Mouse (Mus musculus): ENCODE data around the gene Lgals3bp.
"Not testable (repeated sequence)": the region's sequence is repeated elsewhere in the genome, so short reads cannot be mapped to it uniquely, and the experiment has no call there.

Lgals3bp gene

DNA sequence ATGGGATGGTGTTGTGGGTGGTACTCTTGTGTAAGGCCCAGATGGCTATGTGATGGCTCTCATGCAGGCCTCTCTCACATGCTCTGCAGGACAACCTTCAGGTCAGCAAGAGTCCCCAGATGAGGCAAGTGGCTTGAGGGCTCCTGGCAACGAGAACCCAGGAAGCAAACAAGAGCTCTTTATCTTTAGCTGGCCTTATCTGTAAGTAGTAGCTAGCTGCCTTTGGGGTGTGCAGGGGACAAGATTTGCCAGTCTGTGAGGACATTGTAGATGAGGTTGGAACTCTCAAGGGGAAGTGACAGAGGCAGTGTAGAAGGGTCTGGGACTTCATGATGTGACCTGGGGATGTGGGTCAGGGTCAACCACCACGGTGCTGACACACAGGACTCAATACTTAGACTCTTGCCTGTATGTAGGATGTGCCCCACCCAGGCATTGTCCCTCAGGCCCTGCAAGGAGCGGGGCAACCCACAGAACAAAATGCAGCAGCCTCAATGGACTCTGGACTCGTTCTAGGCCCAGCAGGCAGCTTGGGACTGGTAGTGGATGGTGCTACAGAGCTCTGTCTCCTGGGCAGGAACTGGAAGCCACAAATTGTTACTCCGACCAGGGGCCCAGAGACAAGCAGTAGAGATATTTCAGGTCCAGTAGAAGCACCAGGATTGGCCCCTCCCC is 1.9 kb downstream of the Lgals3bp start:
- peak in 1 of 2 experiments; percentile 27 for DNase-seq

DNA sequence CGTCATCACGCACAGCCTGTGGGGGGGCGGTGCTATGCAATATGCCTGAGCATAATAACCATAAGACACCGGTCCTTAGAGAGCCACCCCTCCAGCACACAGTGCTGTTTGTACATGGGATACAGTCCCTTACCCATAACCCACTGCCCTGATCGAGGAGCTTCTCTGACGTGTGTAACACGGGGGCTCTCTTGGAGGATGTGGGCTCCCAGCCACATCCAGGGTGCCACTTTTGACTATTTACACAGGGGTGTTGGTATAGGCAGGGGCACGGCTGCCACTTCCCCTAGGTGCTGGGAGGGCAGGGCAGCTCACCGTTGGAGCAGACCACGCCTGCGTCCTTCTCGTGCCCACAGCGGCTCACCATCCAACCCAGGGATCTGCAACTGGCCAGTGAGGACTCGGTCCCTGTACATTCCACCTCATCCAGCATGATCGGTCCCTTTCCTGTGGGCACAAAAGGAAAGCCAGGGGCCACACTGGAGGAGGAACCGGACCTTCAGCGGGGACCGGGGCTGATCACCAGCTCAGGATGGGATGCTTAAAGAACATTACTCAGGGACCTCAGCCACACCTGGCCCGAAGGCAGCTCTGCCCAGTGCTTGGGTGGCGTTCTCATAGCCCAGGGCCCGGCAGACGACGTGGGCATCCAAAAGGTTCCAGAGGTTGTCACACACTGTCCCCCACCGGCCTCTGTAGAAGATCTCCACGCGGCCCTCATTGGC is 3.9 kb downstream of the Lgals3bp start:
- DNase-seq: peak in 1 of 2 experiments; percentile 1

DNA sequence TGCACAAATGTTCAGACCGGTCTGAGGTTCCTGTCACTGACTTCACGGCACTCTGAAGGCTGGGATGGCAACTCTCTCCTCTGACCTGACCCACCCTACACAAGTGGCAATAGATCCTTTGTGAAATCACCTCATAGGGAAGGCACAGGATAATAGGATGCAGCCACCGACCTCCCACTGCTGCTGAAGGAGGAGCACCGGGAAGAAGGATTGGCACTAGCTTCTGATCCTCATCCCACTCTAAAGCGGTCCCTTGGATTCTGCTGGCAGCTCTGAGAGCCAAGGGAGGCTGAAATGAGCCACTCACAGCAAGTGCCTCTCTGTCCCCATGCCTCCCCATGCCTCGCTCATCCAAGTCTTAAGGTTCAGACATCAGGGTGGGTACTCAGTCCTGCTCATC is 7.4 kb downstream of the Lgals3bp start:
- DNase-seq: peak in 1 of 2 experiments; percentile 0

GRCm38 (mm10) chr11:118393991-118394390 is 7.9 kb downstream of the Lgals3bp start:
- peak in 1 of 2 experiments; percentile 0 for DNase-seq

DNA sequence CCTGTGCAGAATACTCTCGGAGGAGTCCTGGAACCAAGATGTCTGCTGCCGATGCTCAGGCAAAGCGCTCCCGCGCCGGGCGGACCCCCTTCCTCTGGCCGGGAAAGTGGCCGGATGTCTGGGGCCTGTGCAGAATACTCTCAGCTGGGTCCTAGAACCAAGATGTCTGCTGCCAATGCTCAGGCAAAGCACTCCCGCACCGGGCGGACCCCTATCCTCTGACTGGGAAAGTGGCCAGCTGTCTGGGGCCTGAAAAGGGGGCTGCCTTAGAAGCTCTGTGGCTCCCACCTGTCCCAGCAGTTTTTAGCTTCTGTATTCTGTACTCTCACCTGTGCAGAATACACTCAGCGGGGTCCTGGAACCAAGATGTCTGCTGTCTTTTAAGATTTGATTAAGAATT is 14.1 kb downstream of the Lgals3bp start:
- DNase-seq: not testable (repeated sequence)

DNA sequence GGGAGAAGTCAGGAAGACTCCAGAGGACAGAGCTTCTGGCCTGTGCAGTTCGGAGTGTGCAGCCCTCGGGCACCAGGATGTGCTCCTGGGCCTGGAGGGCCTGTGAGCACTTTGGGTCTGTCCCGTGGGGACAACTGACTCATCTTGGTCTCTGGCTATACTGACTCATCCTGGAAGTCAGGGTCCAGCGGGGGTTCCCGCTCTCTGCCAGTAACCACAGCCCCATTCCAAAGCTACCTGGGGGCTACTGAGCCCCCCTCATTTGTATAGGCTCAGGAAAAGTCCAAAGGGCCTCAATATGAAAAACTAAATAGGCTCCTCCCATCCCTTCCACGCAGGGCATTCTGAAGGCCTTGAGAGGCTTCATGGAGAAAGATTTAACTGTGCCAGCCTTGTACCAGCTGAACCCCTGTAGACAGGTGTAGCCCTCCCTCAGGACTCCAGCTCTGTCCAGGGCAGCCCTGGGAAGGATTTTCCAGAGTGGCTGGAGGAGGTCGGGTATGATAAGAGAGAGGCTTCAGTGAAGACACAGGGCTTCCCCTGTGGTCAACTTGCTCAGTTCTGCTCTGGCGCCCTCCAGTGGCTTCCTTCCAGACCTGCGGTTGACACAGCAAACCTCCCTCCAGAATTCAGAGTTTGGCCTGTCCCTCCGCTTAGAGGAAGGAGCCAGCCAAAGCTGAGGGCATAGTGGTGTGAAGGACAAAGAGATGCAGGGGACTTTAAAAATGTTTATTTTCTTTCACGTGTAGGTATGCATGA is 22.5 kb downstream of the Lgals3bp start:
- DNase-seq: peak; percentile 77 to 94

- no peak for DNase-seq
These were observed 23.2 kb downstream of the Lgals3bp start for GRCm38 (mm10) chr11:118378656-118379055.

DNA sequence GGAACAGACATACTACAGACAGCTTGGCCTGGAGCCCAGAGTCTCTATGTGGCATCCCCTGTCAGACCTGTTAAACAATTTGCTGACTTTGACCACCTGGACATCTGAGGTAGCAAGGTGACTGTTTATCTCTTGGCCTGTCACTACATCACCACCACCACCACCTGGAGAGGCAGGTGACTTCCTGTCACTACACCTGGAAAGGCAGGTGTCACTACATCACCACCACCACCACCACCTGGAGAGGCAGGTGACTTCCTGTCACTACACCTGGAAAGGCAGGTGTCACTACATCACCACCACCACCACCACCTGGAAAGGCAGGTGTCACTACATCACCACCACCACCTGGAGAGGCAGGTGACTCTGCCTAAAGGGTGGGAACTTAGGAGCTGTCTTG is 25.6 kb downstream of the Lgals3bp start:
- not testable (repeated sequence) for DNase-seq

DNA sequence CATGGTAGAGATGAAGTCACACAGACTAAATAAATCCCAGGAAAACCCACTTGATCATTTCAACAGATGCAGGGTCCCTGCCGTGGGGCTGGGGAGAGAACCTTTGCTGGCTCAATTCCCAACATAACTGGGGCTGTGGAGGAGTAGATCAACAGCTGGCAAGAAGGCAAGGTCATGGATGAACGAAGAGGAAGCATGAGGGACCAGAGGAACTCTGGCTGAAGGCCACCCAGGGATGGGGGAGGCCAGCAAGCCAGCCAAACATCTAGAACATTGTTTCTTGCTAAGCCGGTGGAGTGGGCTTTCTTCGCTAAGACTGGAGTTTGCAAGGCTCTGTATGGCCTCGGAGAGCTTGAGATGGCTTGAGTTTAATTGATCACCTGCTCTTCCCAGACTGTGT is 26.0 kb downstream of the Lgals3bp start:
- no peak for DNase-seq

- DNase-seq: no peak
These were observed 26.4 kb downstream of the Lgals3bp start for GRCm38 (mm10) chr11:118375461-118375860.

DNA sequence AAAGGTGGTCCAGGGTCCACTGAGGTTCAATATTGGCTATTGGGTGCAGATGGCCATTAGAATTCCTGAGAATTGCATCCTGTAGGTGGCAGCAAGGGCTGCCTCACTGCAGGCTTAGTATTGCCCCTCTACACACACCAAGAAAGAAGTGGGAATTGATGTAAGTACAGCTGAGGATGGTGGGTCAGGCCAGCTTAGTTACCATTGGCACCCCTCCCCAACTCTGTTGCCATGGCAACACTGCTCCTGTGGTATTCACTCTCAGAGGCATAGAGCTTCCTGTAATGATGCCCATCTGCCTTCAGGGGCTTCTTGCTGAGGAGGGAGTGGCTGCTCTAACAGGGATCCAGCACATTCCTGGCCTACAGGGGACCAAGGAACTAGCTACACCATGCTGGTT is 26.9 kb downstream of the Lgals3bp start:
- DNase-seq: no peak

- DNase-seq: no peak
These were observed 27.4 kb downstream of the Lgals3bp start for GRCm38 (mm10) chr11:118374506-118374905.

DNA sequence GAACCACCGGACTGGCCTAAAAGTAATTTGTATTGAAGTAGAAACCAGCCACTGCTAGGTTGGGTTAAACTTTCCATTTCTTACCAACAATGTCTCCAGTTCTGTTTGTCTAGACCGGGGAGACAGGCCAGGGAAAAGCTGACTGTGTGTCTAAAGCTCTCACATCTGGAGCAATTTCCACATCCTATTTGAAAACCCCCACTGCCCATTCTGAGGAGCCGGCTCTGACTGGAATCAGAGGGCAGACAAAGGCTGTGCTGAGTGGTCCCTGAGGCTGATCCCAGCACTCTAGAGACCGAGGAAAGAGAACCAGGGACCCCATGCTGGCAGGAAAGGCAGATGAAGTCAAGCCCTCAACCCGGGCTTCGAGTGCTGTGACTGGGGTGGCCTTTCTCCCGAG is 29.3 kb downstream of the Lgals3bp start:
- DNase-seq: no peak

DNA sequence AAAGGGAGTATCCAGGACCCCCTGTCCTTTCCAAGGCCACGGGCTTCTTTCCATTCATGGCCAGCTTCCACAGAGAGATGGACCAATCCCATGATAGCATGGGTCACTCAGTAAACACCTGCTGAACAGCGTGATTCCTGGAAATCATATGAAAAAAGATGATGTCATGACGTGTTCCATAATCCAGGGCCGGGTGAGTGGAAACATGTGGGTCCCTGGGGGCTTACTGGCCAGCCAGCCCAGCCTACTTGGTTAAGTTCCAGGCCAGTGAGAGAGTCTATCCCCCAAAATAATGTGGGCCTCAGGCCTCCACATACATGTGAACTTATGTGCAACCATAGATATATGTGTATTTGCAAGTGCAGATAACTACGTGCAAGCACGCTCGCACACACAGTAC is 30.0 kb downstream of the Lgals3bp start:
- DNase-seq: no peak

- DNase-seq: no peak
These were observed 32.2 kb downstream of the Lgals3bp start for GRCm38 (mm10) chr11:118369657-118370056.

- DNase-seq: no peak
These were observed 32.6 kb downstream of the Lgals3bp start for GRCm38 (mm10) chr11:118369251-118369650.

- DNase-seq: no peak
These were observed 33.6 kb downstream of the Lgals3bp start for GRCm38 (mm10) chr11:118368330-118368729.

- DNase-seq: no peak
These were observed 35.3 kb downstream of the Lgals3bp start for GRCm38 (mm10) chr11:118366559-118366958.

- no peak for DNase-seq
These were observed 35.8 kb downstream of the Lgals3bp start for GRCm38 (mm10) chr11:118366108-118366507.

- DNase-seq: no peak
These were observed 36.7 kb downstream of the Lgals3bp start for GRCm38 (mm10) chr11:118365171-118365570.

GRCm38 (mm10) chr11:118364021-118364420 is 37.9 kb downstream of the Lgals3bp start:
- no peak for DNase-seq

DNA sequence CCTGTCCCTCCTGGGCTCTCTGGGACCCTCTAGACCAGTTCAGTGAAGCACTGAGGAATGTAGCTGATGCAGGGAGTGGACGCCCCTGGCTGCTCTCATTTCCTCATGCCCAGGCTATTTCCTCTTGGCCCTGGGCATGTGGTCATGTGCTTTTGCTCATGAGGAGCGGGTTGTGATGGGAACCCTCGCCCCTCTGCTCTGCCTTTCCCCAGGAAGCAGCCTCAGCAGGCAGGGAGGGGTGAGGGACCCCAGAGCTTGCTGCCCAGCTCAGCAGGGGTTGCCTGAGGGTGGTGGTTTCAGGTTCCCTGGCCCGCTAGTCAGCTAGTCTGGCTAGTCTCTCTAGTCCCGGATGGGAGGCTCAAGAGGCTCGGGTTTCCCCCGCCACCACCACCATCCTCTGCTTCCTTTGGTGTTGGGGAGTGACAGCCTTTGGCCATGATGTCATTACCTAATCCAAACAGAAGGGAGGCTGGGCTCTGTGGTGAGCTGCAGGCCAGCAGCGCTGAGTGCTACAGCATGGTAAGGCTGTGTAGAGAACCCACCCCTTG is 38.8 kb downstream of the Lgals3bp start:
- peak; percentile 43 to 51 for DNase-seq

DNA sequence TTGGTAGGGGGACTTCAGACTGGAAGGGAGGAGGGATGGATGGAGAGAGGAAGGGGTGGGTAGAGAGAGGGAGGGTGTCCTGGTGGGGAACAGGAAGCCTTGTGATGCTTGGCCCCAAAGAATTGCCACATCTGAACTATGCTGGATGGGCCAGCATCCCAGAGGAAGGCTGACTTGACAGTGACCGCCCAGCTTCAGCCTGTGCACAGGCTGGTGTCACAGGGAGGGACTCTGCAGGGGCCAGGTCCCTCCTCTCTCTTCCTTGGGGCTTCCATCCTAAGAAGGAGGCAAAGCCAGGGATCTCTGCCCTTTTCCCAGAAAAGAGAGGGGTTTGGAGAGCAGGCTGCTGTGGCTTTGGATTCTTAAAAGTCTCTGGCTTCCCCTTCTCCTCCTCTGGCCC is 39.4 kb downstream of the Lgals3bp start:
- no peak for DNase-seq
